Mouse (Mus musculus) olfactory bulb, adult 2 months (tissue): ENCODE results near the gene Nol9. TPM values are rescaled to one million over a fixed set of nuclear protein-coding genes. Genes with fewer than 3 reads are reported as not detected.
A peak's percentile ranks its signal among the peaks of the same experiment; 100 is the strongest.

ENCODE experiments used
- H3K27ac ChIP-seq: fragments of 200-500 bp; 2 replicates; pipeline ENCODE4 v1.5.1; 2012; ENCODE audit warnings: low read depth, low read length; ENCODE audit not compliant: insufficient read depth
- H3K4me1 ChIP-seq: fragments of 200-500 bp; 2 replicates; pipeline ENCODE4 v1.6.1; 2012; ENCODE audit warnings: low read length; ENCODE audit not compliant: control insufficient read depth, insufficient read depth
- H3K4me3 ChIP-seq: fragments of 200-500 bp; 2 replicates; pipeline ENCODE4 v1.5.1; 2012; ENCODE audit warnings: mild to moderate bottlenecking, low read depth, low read length, moderate library complexity; ENCODE audit not compliant: insufficient read depth
- CTCF ChIP-seq: fragments of 200-500 bp; IDR thresholded peaks from 2 replicates; pipeline ENCODE4 v1.5.1; 2012; ENCODE audit warnings: low read depth, mild to moderate bottlenecking, low read length, moderate library complexity; ENCODE audit not compliant: insufficient read depth
- POLR2A ChIP-seq: fragments of 200-500 bp; IDR thresholded peaks from 2 replicates; pipeline ENCODE4 v1.6.1; 2012; ENCODE audit warnings: mild to moderate bottlenecking, low read depth, low read length, moderate library complexity; ENCODE audit not compliant: insufficient read depth
- whole genome bisulfite sequencing: fragments of 180-500 bp; shearing (Covaris S2); methylation state at CpG from one replicate; pipeline ENCODE4 v1.1.7; 2018; 5-methylcytosine and 5-hydroxymethylcytosine counted together
- polyA plus RNA-seq: library from polyadenylated mRNA; stranded (reverse); fragments of >200 nt; gene quantifications from 2 replicates; pipeline ENCODE4 v1.2.4, GENCODE M21; 2012; ENCODE audit warnings: low replicate concordance; ENCODE audit not compliant: missing spikeins, insufficient read depth, insufficient read length

Nol9 gene
- polyA plus RNA-seq, 1 experiment, result not detected

- no peak overlapping the region for H3K27ac ChIP-seq
- H3K4me1 ChIP-seq, result peaks cover 25% of the 10 kb centered on the region
- 22% methylated on average over 24 of the region's 24 CpGs for WGBS
- TF ChIP-seq POLR2A (no peak), CTCF (no peak)
- peak overlapping the region; percentile 29 for H3K4me3 ChIP-seq
Measured at GRCm38 (mm10) chr4:152107493-152107892, 68.4 kb downstream of the Nol9 start.

GRCm38 (mm10) chr4:152107971-152108509 lies 68.9 kb downstream of the Nol9 start:
- TF ChIP-seq CTCF (no peak), POLR2A (no peak)
- Histone ChIP-seq H3K4me3 (peak overlapping the region; percentile 29), H3K27ac (no peak overlapping the region), H3K4me1 (peaks cover 22% of the 10 kb centered on the region)
- 18% methylated on average over 30 of the region's 30 CpGs for WGBS

GRCm38 (mm10) chr4:152108673-152109072 lies 69.6 kb downstream of the Nol9 start:
- Histone ChIP-seq H3K4me3 (no peak overlapping the region), H3K4me1 (peaks cover 16% of the 10 kb centered on the region), H3K27ac (no peak overlapping the region)
- WGBS, result 78% methylated on average over 5 of the region's 5 CpGs
- no peak for TF ChIP-seq CTCF
- TF ChIP-seq POLR2A, result no peak

GRCm38 (mm10) chr4:152109509-152109908 lies 70.4 kb downstream of the Nol9 start:
- no peak overlapping the region for H3K4me3 ChIP-seq
- TF ChIP-seq POLR2A, result no peak
- TF ChIP-seq CTCF, result no peak
- H3K27ac ChIP-seq, result no peak overlapping the region
- 76% methylated on average over 3 of the region's 3 CpGs for WGBS
- H3K4me1 ChIP-seq, result peaks cover 14% of the 10 kb centered on the region

- H3K27ac ChIP-seq, result no peak overlapping the region
- WGBS, result over 99% methylated on average over 4 of the region's 4 CpGs
- no peak overlapping the region for H3K4me3 ChIP-seq
- TF ChIP-seq POLR2A (no peak), CTCF (no peak)
- peaks cover 16% of the 10 kb centered on the region for H3K4me1 ChIP-seq
Measured at GRCm38 (mm10) chr4:152110689-152111088, 71.6 kb downstream of the Nol9 start.

Other genes starting within 250 kb of the Nol9 start
- 363 TPM in 1 of 2 replicates, not detected in the other for gene Camta1, start 177.4 kb upstream of the Nol9 start, polyA plus RNA-seq
- gene Dnajc11, start 105.6 kb upstream of the Nol9 start, polyA plus RNA-seq, result not detected in 2 replicates
- not detected in 2 replicates for gene Thap3, start 50.3 kb upstream of the Nol9 start, polyA plus RNA-seq
- not detected in 2 replicates for gene Phf13, start 43.1 kb upstream of the Nol9 start, polyA plus RNA-seq
- not detected in 2 replicates for gene Klhl21, start 30.5 kb upstream of the Nol9 start, polyA plus RNA-seq
- gene Zbtb48, start 11.7 kb upstream of the Nol9 start, polyA plus RNA-seq, result not detected in 2 replicates
- not detected in 2 replicates for gene Tas1r1, start 753 bp upstream of the Nol9 start, polyA plus RNA-seq
- gene Plekhg5, start 33.2 kb downstream of the Nol9 start, polyA plus RNA-seq, result not detected in 2 replicates
- not detected in 2 replicates for gene Tnfrsf25, start 76.6 kb downstream of the Nol9 start, polyA plus RNA-seq
- gene Espn, start 113.0 kb downstream of the Nol9 start, polyA plus RNA-seq, result not detected in 2 replicates
- not detected in 2 replicates for gene Hes2, start 119.5 kb downstream of the Nol9 start, polyA plus RNA-seq
- gene Acot7, start 138.8 kb downstream of the Nol9 start, polyA plus RNA-seq, result not detected in 2 replicates
- gene Gpr153, start 234.9 kb downstream of the Nol9 start, polyA plus RNA-seq, result not detected in 2 replicates